Mouse (Mus musculus) E14TG2a.4 (cell line): ENCODE results near the gene Npcd.

Experiments used
- CTCF ChIP-seq: conservative IDR thresholded peaks from 2 replicates; pipeline ENCODE4 v1.5.1; 2014; ENCODE audit warnings: low read length
- NANOG ChIP-seq: IDR thresholded peaks from 2 replicates; pipeline ENCODE4 v1.6.1; 2014; ENCODE audit warnings: borderline replicate concordance, low read length, mixed read lengths

GRCm38 (mm10) chr15:79882623-79883267 lies 48.7 kb upstream of the Npcd start:
- TF ChIP-seq CTCF, result no peak
- TF ChIP-seq NANOG, result no peak
